Mouse (Mus musculus) limb, embryonic 13.5 days (tissue): ENCODE measurements around the gene F11. TPM values are rescaled to one million over a fixed set of nuclear protein-coding genes. Genes with fewer than 3 reads are reported as not detected.

Experiments used
- ATAC-seq: fragments of 200-750 bp; cut with Nextera tagmentation; 2 replicates; pipeline ENCODE4 v1.8.0; 2017; ENCODE audit warnings: low read depth, moderate number of reproducible peaks, moderate TSS enrichment; ENCODE audit not compliant: low FRiP score
- H3K27ac ChIP-seq: fragments of 300-500 bp; sonication (generic); 2 replicates; pipeline ENCODE4 v1.5.1; 2015; ENCODE audit warnings: inconsistent platforms, mild to moderate bottlenecking, moderate library complexity
- H3K27me3 ChIP-seq: fragments of 300-500 bp; sonication (generic); 2 replicates; pipeline ENCODE4 v1.6.1; 2015; ENCODE audit warnings: mild to moderate bottlenecking, inconsistent platforms
- H3K36me3 ChIP-seq: fragments of 300-500 bp; sonication (generic); 2 replicates; pipeline ENCODE4 v1.6.1; 2015; ENCODE audit warnings: inconsistent platforms, mild to moderate bottlenecking, moderate library complexity
- H3K4me1 ChIP-seq: fragments of 300-500 bp; sonication (generic); 2 replicates; pipeline ENCODE4 v1.6.1; 2015; ENCODE audit warnings: inconsistent platforms
- H3K4me2 ChIP-seq: fragments of 300-500 bp; sonication (generic); replicated peaks from 2 replicates; pipeline ENCODE4 v1.6.1; 2015; ENCODE audit warnings: inconsistent platforms, mild to moderate bottlenecking, moderate library complexity
- H3K4me3 ChIP-seq: fragments of 300-500 bp; sonication (generic); 2 replicates; pipeline ENCODE4 v1.5.1; 2015; ENCODE audit warnings: moderate library complexity, mild to moderate bottlenecking, inconsistent platforms
- H3K9ac ChIP-seq: fragments of 300-500 bp; sonication (generic); 2 replicates; pipeline ENCODE4 v1.6.1; 2015; ENCODE audit warnings: mild to moderate bottlenecking, inconsistent platforms
- H3K9me3 ChIP-seq: fragments of 300-500 bp; sonication (generic); 2 replicates; pipeline ENCODE4 v1.6.1; 2016; ENCODE audit warnings: inconsistent platforms
- WGBS: fragments of 180-500 bp; shearing (Covaris S2); methylation state at CpG from one replicate; pipeline ENCODE4 v1.1.7; 2015; 5-methylcytosine and 5-hydroxymethylcytosine counted together
- polyA plus RNA-seq: library from polyadenylated mRNA; unstranded; fragments of >200 nt; fragmentation: Nextera tagmentation; extraction: Ambion mirVana; gene quantifications from 2 replicates; pipeline ENCODE4 v1.2.1, GENCODE M21; 2015

The F11 gene
- polyA plus RNA-seq, 1 experiment from 2014 or later: not detected

- ATAC-seq: no peak
- Histone ChIP-seq H3K27ac (no peak overlapping the region), H3K36me3 (no peaks in the 10 kb centered on the region), H3K4me2 (no peak overlapping the region), H3K9me3 (no peaks in the 10 kb centered on the region), H3K4me1 (peaks cover 4% of the 10 kb centered on the region), H3K4me3 (no peak overlapping the region), H3K9ac (no peak overlapping the region), H3K27me3 (no peaks in the 10 kb centered on the region)
- 15% methylated on average over 3 of the region's 3 CpGs for WGBS
Observed at GRCm38 (mm10) chr8:45238282-45238681, 23.5 kb downstream of the F11 start.

- no peaks in the 10 kb centered on the region for H3K36me3 ChIP-seq
- no peak overlapping the region for H3K27ac ChIP-seq
- H3K9me3 ChIP-seq: no peaks in the 10 kb centered on the region
- no peaks in the 10 kb centered on the region for H3K27me3 ChIP-seq
- peak overlapping the region; percentile 17; the same call in 1 of the 2 replicates for H3K4me3 ChIP-seq
- H3K4me1 ChIP-seq: peaks cover 4% of the 10 kb centered on the region
- 14% methylated on average over 14 of the region's 14 CpGs for whole genome bisulfite sequencing
- peak overlapping the region; percentile 58 for H3K4me2 ChIP-seq
- peak; percentile 72 for ATAC-seq
- H3K9ac ChIP-seq: peak overlapping the region; percentile 21; the same call in 1 of the 2 replicates
Observed at GRCm38 (mm10) chr8:45236164-45236912, 25.5 kb downstream of the F11 start.

- no peaks in the 10 kb centered on the region for H3K9me3 ChIP-seq
- 89% methylated on average over 6 of the region's 6 CpGs for WGBS
- H3K4me3 ChIP-seq: no peak overlapping the region
- ATAC-seq: no peak
- peaks cover 4% of the 10 kb centered on the region for H3K4me1 ChIP-seq
- H3K36me3 ChIP-seq: no peaks in the 10 kb centered on the region
- H3K9ac ChIP-seq: no peak overlapping the region
- no peak overlapping the region for H3K4me2 ChIP-seq
- H3K27me3 ChIP-seq: no peaks in the 10 kb centered on the region
- H3K27ac ChIP-seq: no peak overlapping the region
Observed at GRCm38 (mm10) chr8:45235228-45235627, 26.6 kb downstream of the F11 start.

GRCm38 (mm10) chr8:45233256-45233655, 28.6 kb downstream of the F11 start:
- WGBS: 67% methylated on average over 3 of the region's 3 CpGs
- H3K4me1 ChIP-seq: peaks cover 4% of the 10 kb centered on the region

GRCm38 (mm10) chr8:45202476-45202875, 59.4 kb downstream of the F11 start:
- WGBS: 46% methylated on average over 6 of the region's 6 CpGs

More at GRCm38 (mm10) chr8:45233256-45233655, 28.6 kb downstream of the F11 start:
- no peak overlapping the region for H3K4me2 ChIP-seq
- H3K4me3 ChIP-seq: no peak overlapping the region
- no peak overlapping the region for H3K9ac ChIP-seq
- H3K27me3 ChIP-seq: no peaks in the 10 kb centered on the region
- no peaks in the 10 kb centered on the region for H3K36me3 ChIP-seq
- no peak for ATAC-seq
- no peaks in the 10 kb centered on the region for H3K9me3 ChIP-seq
- H3K27ac ChIP-seq: no peak overlapping the region

GRCm38 (mm10) chr8:45201605-45202004, 60.2 kb downstream of the F11 start:
- Histone ChIP-seq H3K9me3 (no peaks in the 10 kb centered on the region), H3K9ac (no peak overlapping the region), H3K27ac (no peak overlapping the region), H3K27me3 (no peaks in the 10 kb centered on the region), H3K36me3 (no peaks in the 10 kb centered on the region), H3K4me3 (no peak overlapping the region), H3K4me1 (no peaks in the 10 kb centered on the region), H3K4me2 (no peak overlapping the region)
- no peak for ATAC-seq
- WGBS: 68% methylated on average over 5 of the region's 5 CpGs

More at GRCm38 (mm10) chr8:45202476-45202875, 59.4 kb downstream of the F11 start:
- Histone ChIP-seq H3K27me3 (no peaks in the 10 kb centered on the region), H3K9ac (no peak overlapping the region), H3K4me3 (no peak overlapping the region), H3K9me3 (no peaks in the 10 kb centered on the region), H3K27ac (no peak overlapping the region), H3K36me3 (no peaks in the 10 kb centered on the region), H3K4me1 (no peaks in the 10 kb centered on the region), H3K4me2 (no peak overlapping the region)
- ATAC-seq: no peak

GRCm38 (mm10) chr8:45197294-45197693, 64.5 kb downstream of the F11 start:
- H3K4me2 ChIP-seq: no peak overlapping the region
- ATAC-seq: no peak
- 83% methylated on average over 5 of the region's 5 CpGs for WGBS
- no peak overlapping the region for H3K27ac ChIP-seq
- H3K36me3 ChIP-seq: no peaks in the 10 kb centered on the region
- H3K4me3 ChIP-seq: no peak overlapping the region
- no peak overlapping the region for H3K9ac ChIP-seq
- no peaks in the 10 kb centered on the region for H3K9me3 ChIP-seq
- no peaks in the 10 kb centered on the region for H3K4me1 ChIP-seq
- no peaks in the 10 kb centered on the region for H3K27me3 ChIP-seq

GRCm38 (mm10) chr8:45195954-45196526, 65.8 kb downstream of the F11 start:
- H3K4me2 ChIP-seq: no peak overlapping the region
- H3K4me1 ChIP-seq: no peaks in the 10 kb centered on the region
- H3K27me3 ChIP-seq: no peaks in the 10 kb centered on the region
- no peaks in the 10 kb centered on the region for H3K9me3 ChIP-seq
- WGBS: 80% methylated on average over 8 of the region's 8 CpGs
- no peak overlapping the region for H3K4me3 ChIP-seq
- no peaks in the 10 kb centered on the region for H3K36me3 ChIP-seq
- ATAC-seq: no peak
- no peak overlapping the region for H3K9ac ChIP-seq
- no peak overlapping the region for H3K27ac ChIP-seq

Other genes with a start within 250 kb of the F11 start
- gene Mtnr1a, start 192.9 kb downstream of the F11 start, polyA plus RNA-seq: 0.11 and 0.15 TPM in 2 replicates
- gene Klkb1, start 32.8 kb upstream of the F11 start, polyA plus RNA-seq: 0.04 TPM in 1 of 2 replicates, not detected in the other
- not detected in 2 replicates for gene Gm45753, start 46.4 kb upstream of the F11 start, polyA plus RNA-seq
- gene Cyp4v3, start 71.2 kb upstream of the F11 start, polyA plus RNA-seq: 1.5 and 1.6 TPM in 2 replicates
- 10.9 and 12.1 TPM in 2 replicates for gene Fam149a, start 120.3 kb upstream of the F11 start, polyA plus RNA-seq
- 0.66 and 1.4 TPM in 2 replicates for gene Tlr3, start 149.0 kb upstream of the F11 start, polyA plus RNA-seq
- gene Sorbs2, start 245.8 kb upstream of the F11 start, polyA plus RNA-seq: 45.5 and 52.4 TPM in 2 replicates